Mouse (Mus musculus) intestine, postnatal 0 days (tissue): ENCODE data around the gene Fam71f2. TPM values are rescaled to one million over a fixed set of nuclear protein-coding genes. Genes with fewer than 3 reads are reported as not detected.

Source experiments
- ATAC-seq: fragments of 200-750 bp; cut with Nextera tagmentation; 2 replicates; pipeline ENCODE4 v1.8.0; 2017; ENCODE audit warnings: mild to moderate bottlenecking, moderate TSS enrichment, moderate library complexity
- H3K27ac ChIP-seq: fragments of 300-500 bp; sonication (generic); 2 replicates; pipeline ENCODE4 v1.5.1; 2014; ENCODE audit warnings: mild to moderate bottlenecking, low read depth, low read length, moderate library complexity
- H3K27me3 ChIP-seq: fragments of 300-500 bp; sonication (generic); replicated peaks from 2 replicates; pipeline ENCODE4 v1.6.1; 2014; ENCODE audit warnings: low read length, mixed read lengths; ENCODE audit not compliant: control insufficient read depth, insufficient read depth
- H3K36me3 ChIP-seq: fragments of 300-500 bp; sonication (generic); 2 replicates; pipeline ENCODE4 v1.6.1; 2014; ENCODE audit warnings: mild to moderate bottlenecking, moderate library complexity; ENCODE audit not compliant: control insufficient read depth, insufficient read depth
- H3K4me1 ChIP-seq: fragments of 300-500 bp; sonication (generic); replicated peaks from 2 replicates; pipeline ENCODE4 v1.6.1; 2014; ENCODE audit warnings: antibody characterized with exemption, low read length, mixed read lengths; ENCODE audit not compliant: control insufficient read depth, insufficient read depth
- H3K4me2 ChIP-seq: fragments of 300-500 bp; sonication (generic); replicated peaks from 2 replicates; pipeline ENCODE4 v1.6.1; 2014; ENCODE audit warnings: low read depth, mild to moderate bottlenecking, moderate library complexity
- H3K4me3 ChIP-seq: fragments of 300-500 bp; sonication (generic); 2 replicates; pipeline ENCODE4 v1.5.1; 2014; ENCODE audit warnings: low read depth, low read length
- H3K9ac ChIP-seq: fragments of 300-500 bp; sonication (generic); 2 replicates; pipeline ENCODE4 v1.6.1; 2014; ENCODE audit warnings: mild to moderate bottlenecking, low read depth, low read length
- H3K9me3 ChIP-seq: fragments of 300-500 bp; sonication (generic); 2 replicates; pipeline ENCODE4 v1.6.1; 2016; ENCODE audit warnings: mixed run types; ENCODE audit not compliant: control insufficient read depth
- CTCF ChIP-seq: sonication (generic); IDR thresholded peaks from 2 replicates; pipeline ENCODE4 v1.5.1; 2016; ENCODE audit warnings: low read depth, mild to moderate bottlenecking, control low read depth, antibody characterized with exemption, moderate library complexity
- WGBS: fragments of 180-500 bp; shearing (Covaris S2); extraction: QIAGEN DNeasy Blood & Tissue Kit; methylation state at CpG from one replicate; pipeline ENCODE4 v1.1.7; 2014; 5-methylcytosine and 5-hydroxymethylcytosine counted together
- polyA plus RNA-seq: library from polyadenylated mRNA; unstranded; fragments of >200 nt; fragmentation: Nextera tagmentation; extraction: Ambion mirVana; gene quantifications from 2 replicates; pipeline ENCODE4 v1.2.1, GENCODE M21; 2015

Fam71f2 gene
- not detected in 2 replicates for polyA plus RNA-seq

DNA sequence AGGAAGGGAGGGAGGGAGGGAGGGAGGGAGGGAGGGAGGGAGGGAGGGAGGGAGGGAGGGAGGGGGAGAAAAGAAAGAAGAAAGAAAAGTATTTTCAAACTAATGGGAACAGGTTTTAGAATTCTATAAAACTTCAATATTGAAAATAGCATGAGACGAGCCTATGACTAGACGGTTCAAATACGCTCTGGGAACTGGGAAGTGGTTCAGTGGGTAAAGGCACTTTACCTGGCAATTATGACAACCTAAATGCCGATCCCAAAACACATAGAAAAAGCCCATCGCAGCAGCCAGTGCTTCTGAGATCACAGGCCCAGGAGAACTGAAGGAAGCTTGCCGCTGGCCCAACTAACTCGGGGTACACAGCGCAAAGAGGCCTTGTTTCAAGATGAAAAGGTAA, at the start of gene Fam71f2:
Gene Fam71f2 (plus strand): TSS at position 301 of the 400 bp plus-strand sequence.
- H3K27ac ChIP-seq, result no peak within 1 kb of the TSS
- no peak within 1 kb of the TSS for H3K4me2 ChIP-seq
- 83% methylated on average over 8 of the region's 8 CpGs for WGBS
- no peak for ATAC-seq
- no peak for TF ChIP-seq CTCF
- peaks cover 4% of the 10 kb centered on the region; the same call in 1 of the 2 replicates for H3K4me1 ChIP-seq
- H3K27me3 ChIP-seq, result no peaks in the 10 kb centered on the region
- no peak within 1 kb of the TSS for H3K4me3 ChIP-seq
- peaks cover 10% of the 10 kb centered on the region; the same call in 1 of the 2 replicates for H3K36me3 ChIP-seq
- no peaks in the 10 kb centered on the region for H3K9me3 ChIP-seq
- no peak within 1 kb of the TSS for H3K9ac ChIP-seq

DNA sequence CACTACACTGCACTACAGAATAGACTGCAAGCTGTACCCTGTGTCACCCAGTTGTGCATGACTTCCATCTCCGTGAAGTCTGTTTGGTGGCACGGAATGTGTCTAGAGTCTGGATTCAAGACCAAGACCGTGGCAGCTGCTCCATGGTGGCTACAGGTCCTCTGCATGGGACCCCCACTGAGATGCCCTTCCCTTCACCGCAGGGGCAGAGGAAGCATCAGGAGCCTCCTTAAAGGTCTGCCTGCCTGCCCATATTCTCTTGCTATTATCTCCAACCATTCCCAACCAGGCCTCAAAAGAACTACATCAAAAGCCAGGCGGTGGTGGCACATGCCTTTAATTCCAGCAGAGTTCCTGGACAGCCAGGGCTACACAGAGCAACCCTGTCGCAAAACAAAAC, 49.0 kb upstream of the Fam71f2 start:
- H3K4me3 ChIP-seq, result no peak overlapping the region
- H3K27me3 ChIP-seq, result no peaks in the 10 kb centered on the region
- no peaks in the 10 kb centered on the region for H3K9me3 ChIP-seq
- no peak overlapping the region for H3K4me2 ChIP-seq
- no peaks in the 10 kb centered on the region for H3K36me3 ChIP-seq
- ATAC-seq, result no peak
- H3K4me1 ChIP-seq, result no peaks in the 10 kb centered on the region
- TF ChIP-seq CTCF, result no peak
- H3K9ac ChIP-seq, result no peak overlapping the region
- no peak overlapping the region for H3K27ac ChIP-seq
- WGBS, result 70% methylated on average over 6 of the region's 6 CpGs

DNA sequence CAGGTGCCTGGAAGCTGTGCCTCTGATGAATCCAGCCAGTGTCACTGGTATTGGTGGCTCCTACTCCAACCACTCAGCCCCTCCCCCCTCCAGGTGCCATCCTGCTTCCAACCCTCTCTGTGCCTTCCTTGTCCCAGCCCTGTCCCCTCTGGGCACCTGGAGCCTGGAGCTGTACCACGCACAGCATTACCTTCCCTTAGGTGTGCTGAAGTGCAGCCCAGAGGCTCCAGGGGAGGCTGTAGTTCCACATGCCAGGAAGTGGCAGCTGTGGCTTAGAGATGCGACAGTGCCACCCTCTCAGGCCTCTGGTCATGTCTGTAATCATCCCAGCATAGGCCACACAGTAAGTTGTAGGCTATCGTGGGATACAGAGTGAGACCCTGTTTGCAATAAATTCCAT, 47.6 kb upstream of the Fam71f2 start:
- 79% methylated on average over 3 of the region's 3 CpGs for WGBS
- no peak overlapping the region for H3K4me2 ChIP-seq
- H3K4me1 ChIP-seq, result no peaks in the 10 kb centered on the region
- H3K27ac ChIP-seq, result no peak overlapping the region
- no peaks in the 10 kb centered on the region for H3K36me3 ChIP-seq
- no peaks in the 10 kb centered on the region for H3K9me3 ChIP-seq
- no peaks in the 10 kb centered on the region for H3K27me3 ChIP-seq
- no peak overlapping the region for H3K9ac ChIP-seq
- no peak for ATAC-seq
- no peak overlapping the region for H3K4me3 ChIP-seq
- no peak for TF ChIP-seq CTCF

DNA sequence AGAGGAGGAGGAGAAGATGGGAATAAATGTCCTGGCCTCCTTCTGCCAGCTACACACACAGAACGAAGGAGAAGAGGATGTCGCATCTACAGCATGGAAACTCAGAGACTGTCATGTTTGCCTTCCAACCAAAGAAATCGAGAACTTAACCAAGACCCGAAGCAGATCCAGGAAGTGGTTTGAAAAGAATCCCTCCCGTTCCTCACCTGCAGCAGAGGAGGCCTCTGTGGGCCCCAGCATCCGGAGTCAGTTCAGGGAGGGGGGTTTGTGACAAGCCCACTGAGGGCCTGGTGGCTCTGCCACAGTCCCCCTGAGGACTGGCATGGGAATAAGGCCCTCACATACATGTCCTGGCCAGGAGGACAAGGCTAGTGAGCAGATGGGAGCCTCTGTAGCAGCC, 47.1 kb upstream of the Fam71f2 start:
- H3K4me2 ChIP-seq, result no peak overlapping the region
- no peaks in the 10 kb centered on the region for H3K27me3 ChIP-seq
- TF ChIP-seq CTCF, result no peak
- H3K9ac ChIP-seq, result no peak overlapping the region
- no peak overlapping the region for H3K4me3 ChIP-seq
- WGBS, result 64% methylated on average over 6 of the region's 6 CpGs
- H3K36me3 ChIP-seq, result no peaks in the 10 kb centered on the region
- no peaks in the 10 kb centered on the region for H3K9me3 ChIP-seq
- no peaks in the 10 kb centered on the region for H3K4me1 ChIP-seq
- no peak for ATAC-seq
- no peak overlapping the region for H3K27ac ChIP-seq

DNA sequence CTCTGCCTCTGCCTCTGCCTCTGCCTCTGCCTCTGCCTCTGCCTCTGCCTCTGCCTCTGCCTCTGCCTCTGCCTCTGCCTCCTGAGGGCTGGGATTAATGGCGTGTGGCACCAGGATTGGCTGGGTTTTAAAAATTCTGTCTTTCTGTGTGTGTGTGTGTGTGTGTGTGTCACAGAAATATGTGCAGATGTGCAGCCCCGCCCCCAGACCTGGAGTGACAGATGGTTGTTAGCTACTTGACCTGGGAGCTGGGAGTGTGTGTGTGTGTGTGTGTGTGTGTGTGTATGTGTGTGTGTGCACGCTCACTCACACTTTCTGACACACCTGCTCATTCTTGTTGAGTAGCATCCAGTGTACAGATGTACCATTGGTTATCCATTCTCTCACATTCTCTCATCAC, 45.7 kb upstream of the Fam71f2 start:
- 68% methylated on average over 3 of the region's 3 CpGs for WGBS
- Histone ChIP-seq H3K27ac (no peak overlapping the region), H3K9ac (no peak overlapping the region), H3K27me3 (no peaks in the 10 kb centered on the region), H3K4me1 (no peaks in the 10 kb centered on the region), H3K36me3 (no peaks in the 10 kb centered on the region), H3K9me3 (no peaks in the 10 kb centered on the region), H3K4me3 (no peak overlapping the region), H3K4me2 (no peak overlapping the region)
- ATAC-seq, result no peak
- no peak for TF ChIP-seq CTCF

DNA sequence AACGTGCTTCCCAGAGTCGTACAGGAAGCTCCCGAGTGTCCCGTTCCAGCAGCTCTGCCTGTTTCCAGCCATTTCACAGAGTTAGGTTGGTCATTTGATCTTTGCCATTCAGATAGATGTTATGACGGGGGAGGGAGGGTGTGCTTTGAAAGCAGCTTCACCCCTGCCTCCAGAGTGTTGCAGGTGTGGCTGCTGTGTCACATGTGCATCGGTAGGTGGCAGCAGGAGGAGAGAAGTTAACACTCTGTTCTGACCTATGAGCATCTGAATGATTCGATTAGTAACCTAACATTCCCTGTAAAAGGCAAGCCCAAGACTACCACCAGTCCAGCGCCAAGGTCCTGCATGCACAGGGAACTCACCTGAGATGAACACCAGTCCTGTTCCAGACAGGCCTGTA, 45.1 kb upstream of the Fam71f2 start:
- no peaks in the 10 kb centered on the region for H3K36me3 ChIP-seq
- no peaks in the 10 kb centered on the region for H3K9me3 ChIP-seq
- ATAC-seq, result peak; percentile 36; the same call in 1 of the 2 replicates
- 41% methylated on average over 8 of the region's 8 CpGs for WGBS
- H3K4me3 ChIP-seq, result no peak overlapping the region
- no peak overlapping the region for H3K27ac ChIP-seq
- H3K4me2 ChIP-seq, result no peak overlapping the region
- peak; percentile 81 for TF ChIP-seq CTCF
- no peak overlapping the region for H3K9ac ChIP-seq
- no peaks in the 10 kb centered on the region for H3K27me3 ChIP-seq
- H3K4me1 ChIP-seq, result no peaks in the 10 kb centered on the region

DNA sequence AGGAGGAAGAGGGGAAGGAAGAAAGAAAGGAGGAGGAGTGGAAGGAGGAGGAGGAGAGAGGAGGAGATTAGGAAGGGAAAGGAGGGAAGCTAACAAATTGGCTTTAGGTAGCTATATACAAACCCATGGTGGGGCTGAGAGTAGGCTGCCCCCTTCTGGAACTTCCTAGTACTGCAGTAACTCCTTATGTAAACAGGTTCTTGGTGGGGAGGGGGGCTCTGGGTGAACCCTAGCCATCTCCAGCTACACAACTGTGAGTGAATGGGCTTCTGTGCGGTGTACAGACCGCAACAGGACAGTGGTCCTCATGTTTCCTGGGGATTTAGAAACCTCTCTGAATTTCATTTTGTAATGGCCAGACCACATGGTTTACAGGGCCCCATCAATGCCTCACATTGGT, 38.6 kb upstream of the Fam71f2 start:
- peak; percentile 82 for TF ChIP-seq CTCF
- ATAC-seq, result no peak
- H3K4me1 ChIP-seq, result no peaks in the 10 kb centered on the region
- no peak overlapping the region for H3K4me3 ChIP-seq
- no peaks in the 10 kb centered on the region for H3K36me3 ChIP-seq
- no peak overlapping the region for H3K4me2 ChIP-seq
- no peak overlapping the region for H3K27ac ChIP-seq
- H3K9ac ChIP-seq, result no peak overlapping the region
- H3K27me3 ChIP-seq, result no peaks in the 10 kb centered on the region
- 43% methylated on average over 2 of the region's 2 CpGs for WGBS
- no peaks in the 10 kb centered on the region for H3K9me3 ChIP-seq
